Mouse (Mus musculus): ENCODE data around the gene Cul3.
"Not testable (repeated sequence)": the region's sequence is repeated elsewhere in the genome, so short reads cannot be mapped to it uniquely, and the experiment has no call there.

The Cul3 gene

GRCm38 (mm10) chr1:80340436-80341376, at the start of gene Cul3:
Cul3 (minus strand) TSS chr1:80340480.
- peak; percentile 88 for DNase-seq (ENCODE audit: extremely low read depth, low read depth)

DNA sequence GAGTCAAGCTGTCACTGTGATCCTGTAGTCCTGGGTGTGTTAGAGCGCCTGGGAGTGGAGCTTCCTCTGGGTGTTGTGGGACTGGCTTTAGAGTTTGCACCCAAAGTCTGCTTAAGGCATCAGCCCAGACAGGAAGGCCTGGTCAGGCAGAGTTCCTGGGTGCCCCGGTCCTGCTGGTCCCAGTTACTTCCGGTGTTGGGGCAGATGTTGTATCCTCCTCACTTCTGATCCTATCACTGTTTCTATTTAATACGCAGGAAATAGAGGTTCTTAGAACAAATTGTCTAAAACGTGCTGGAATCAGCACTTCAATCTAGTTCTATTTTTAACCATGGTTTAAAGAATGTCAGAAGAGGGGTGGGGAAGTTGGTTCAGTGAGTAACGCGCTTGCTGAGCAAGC, 49.2 kb upstream of the Cul3 start:
- DNase-seq (ENCODE audit: extremely low read depth, low read depth) = no peak

DNA sequence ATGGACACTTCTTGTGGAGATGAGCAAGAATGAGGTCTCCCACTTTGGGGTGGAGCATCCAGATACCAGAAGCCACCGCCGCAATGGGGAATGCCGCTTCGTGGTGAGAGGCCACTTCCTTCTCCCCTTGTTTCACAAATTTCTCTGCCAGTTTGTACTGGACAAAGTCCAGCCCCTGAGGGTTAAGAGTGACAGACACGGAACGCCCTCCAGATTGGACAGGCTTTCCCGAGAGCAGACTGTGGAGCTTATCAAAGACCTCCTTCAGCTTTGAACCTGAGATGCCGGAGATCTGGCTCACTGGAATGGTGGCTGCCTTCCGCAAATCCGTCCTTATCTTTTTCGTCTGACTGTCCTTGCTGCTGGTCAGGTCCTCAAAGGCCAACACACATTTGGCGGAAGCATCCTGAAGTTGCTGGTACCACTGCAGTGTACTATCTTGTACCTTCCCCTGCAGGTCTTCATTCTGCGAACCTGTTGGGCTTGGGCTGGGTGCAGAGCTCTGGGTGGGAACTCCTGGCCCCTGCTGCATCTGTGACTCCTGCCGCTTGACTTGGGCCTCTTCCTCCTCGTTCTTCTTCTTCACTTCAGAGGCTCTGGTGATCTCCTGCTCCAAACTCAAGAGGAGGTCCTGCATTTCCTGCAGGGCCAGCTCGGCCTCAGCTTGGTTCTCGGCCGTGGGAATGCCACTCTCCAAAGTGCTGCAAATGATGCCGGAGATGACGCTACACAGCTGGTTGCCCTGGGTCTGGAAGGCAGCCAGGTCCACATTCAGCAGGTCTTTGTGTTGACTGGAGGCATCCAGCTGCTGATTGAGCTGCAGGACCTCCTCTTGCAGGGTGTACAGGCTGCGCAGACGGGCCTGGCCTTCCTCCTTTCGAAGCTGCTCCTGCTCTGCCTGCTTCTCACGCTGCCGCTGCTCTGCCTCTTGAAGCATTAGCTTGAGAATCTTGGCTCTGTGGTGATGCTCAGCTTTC, 43.6 kb upstream of the Cul3 start:
- no peak for DNase-seq (ENCODE audit: extremely low read depth, low read depth)

- DNase-seq (ENCODE audit: extremely low read depth, low read depth) = no peak
Observed at GRCm38 (mm10) chr1:80382928-80383327, 42.6 kb upstream of the Cul3 start.

- DNase-seq (ENCODE audit: extremely low read depth, low read depth) = no peak
Observed at GRCm38 (mm10) chr1:80381302-80381701, 41.0 kb upstream of the Cul3 start.

DNA sequence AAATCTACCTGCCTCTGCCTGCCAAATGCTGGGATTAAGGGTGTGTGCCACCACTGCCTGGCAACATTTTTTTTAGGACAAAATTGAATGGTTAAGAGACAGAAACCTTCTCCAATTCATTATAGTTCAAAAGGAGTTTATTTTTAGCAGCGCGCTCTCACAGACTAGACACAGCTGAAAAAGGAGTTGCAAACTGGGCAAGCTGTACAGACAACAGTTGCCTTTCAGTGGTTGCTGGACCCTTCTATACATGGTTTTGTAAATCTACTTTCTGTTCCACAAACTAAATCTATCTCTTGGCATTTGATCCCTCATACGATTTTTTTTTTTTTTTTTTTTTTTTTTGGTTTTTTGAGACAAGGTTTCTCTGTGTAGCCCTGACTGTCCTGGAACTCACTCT, 31.7 kb upstream of the Cul3 start:
- DNase-seq (ENCODE audit: extremely low read depth, low read depth) = no peak

GRCm38 (mm10) chr1:80371189-80371889, 31.1 kb upstream of the Cul3 start:
- DNase-seq (ENCODE audit: extremely low read depth, low read depth) = no peak

- no peak for DNase-seq (ENCODE audit: extremely low read depth, low read depth)
Observed at GRCm38 (mm10) chr1:80363486-80363885, 23.2 kb upstream of the Cul3 start.

DNA sequence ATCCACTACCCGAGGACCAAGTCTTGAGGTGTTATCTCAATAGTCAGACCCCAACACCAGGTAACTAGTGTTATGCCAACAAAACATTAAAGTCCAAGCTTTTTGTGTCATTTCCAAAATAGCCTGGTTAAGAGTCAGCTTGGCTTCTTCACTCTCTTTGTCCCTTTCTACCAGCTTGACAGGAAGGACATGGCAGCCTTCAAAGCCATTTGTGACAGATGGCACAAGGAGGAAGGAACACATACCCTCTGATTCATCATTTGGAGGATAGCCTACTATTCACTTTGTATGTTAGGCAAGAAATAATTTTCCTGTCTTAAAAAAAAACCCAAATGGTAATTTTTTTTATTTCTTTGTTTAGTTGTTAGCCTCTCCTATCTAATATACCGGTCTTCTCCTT, 22.7 kb upstream of the Cul3 start:
- DNase-seq (ENCODE audit: extremely low read depth, low read depth) = no peak

DNA sequence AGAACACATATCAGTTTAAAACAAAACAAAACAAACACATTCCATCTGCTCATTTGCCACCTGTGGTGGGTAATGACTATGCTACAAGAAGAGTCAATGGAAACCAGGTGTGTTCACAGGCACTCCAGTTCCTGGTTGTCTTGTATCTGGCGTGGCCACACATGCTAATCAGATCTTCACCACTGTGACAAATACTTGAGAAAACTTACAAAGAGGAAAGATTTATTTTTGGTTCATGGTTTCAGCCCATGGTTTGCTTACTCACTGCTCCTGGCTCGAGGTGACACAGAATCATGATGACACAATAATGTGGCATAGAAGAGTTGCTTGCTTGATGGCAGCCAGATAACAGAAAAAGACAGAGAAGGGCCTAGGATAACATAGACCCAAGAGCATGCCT, 22.1 kb upstream of the Cul3 start:
- no peak for DNase-seq (ENCODE audit: extremely low read depth, low read depth)

DNA sequence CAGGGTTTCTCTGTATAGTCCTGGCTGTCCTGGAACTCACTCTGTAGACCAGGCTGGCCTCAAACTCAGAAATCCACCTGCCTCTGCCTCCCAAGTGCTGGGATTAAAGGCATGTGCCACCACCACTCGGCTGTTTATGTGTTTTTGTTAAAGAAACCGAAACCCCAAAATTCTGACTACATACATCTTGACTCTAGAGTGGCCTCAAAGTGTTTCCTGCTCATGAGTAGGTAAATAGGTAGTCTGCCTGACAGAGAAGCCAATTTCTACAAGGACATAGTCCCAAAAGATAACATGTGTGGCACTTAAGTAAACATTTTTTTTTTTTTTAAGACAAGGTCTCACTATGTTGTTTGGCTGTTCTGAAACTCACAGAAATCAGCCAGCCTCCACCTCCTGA, 21.5 kb upstream of the Cul3 start:
- DNase-seq (ENCODE audit: extremely low read depth, low read depth) = not testable (repeated sequence)

DNA sequence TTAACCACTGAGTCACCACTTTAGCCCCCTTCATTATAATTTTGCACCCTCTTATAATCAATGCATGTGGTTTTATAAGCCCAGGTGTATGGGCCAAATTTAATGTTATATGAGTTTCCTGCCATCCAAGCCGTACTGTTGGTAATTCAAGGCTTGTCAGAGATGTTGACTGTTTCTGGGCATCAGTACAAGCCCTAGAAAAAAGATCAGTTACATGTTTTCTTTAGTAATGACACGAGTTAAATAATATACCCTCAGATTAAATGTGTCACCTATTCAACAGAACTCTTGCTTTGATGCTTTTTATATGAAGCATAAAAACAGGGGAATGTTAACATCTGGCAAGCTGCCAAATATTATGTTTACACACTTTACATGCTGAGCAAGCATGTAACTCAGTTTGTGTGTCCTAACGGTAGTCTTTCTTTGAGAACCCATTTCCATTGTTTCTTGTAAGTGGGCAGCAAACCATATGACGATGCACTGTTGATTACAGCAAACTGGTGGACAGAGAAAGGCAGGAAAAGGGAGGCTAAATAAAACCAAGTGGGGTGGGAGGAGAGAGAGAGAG, 19.8 kb upstream of the Cul3 start:
- DNase-seq (ENCODE audit: extremely low read depth, low read depth) = no peak

- no peak for DNase-seq (ENCODE audit: extremely low read depth, low read depth)
Observed at GRCm38 (mm10) chr1:80340061-80340435, 232 bp downstream of the Cul3 start.

GRCm38 (mm10) chr1:80339425-80340021, 757 bp downstream of the Cul3 start:
- peak; percentile 44 for DNase-seq (ENCODE audit: extremely low read depth, low read depth)

- no peak for DNase-seq (ENCODE audit: extremely low read depth, low read depth)
Observed at GRCm38 (mm10) chr1:80338398-80338797, 1.9 kb downstream of the Cul3 start.

- DNase-seq (ENCODE audit: extremely low read depth, low read depth) = no peak
Observed at GRCm38 (mm10) chr1:80335726-80336368, 4.4 kb downstream of the Cul3 start.

GRCm38 (mm10) chr1:80335118-80335517, 5.2 kb downstream of the Cul3 start:
- DNase-seq (ENCODE audit: extremely low read depth, low read depth) = no peak

DNA sequence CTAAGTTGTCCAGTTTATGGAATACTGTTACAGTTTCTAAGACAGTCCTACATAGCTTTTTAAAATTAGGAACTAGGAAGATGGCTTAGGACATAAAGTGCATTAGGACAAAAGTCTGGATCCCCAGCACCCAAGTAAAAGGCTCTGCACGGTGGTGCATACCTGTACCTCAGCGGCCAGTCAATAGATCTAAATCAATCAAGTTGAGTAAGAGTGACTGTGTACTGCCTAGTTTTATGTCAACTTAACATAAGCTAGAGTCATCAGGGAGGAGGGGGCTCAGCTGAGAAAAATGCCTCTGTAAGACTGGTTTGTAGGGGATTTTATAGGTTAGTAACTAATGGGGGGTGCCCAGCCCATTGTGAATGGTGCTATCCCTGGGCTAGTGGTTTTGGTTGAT, 9.3 kb downstream of the Cul3 start:
- DNase-seq (ENCODE audit: extremely low read depth, low read depth) = no peak

- DNase-seq (ENCODE audit: extremely low read depth, low read depth) = no peak
Observed at GRCm38 (mm10) chr1:80325761-80326160, 14.5 kb downstream of the Cul3 start.

DNA sequence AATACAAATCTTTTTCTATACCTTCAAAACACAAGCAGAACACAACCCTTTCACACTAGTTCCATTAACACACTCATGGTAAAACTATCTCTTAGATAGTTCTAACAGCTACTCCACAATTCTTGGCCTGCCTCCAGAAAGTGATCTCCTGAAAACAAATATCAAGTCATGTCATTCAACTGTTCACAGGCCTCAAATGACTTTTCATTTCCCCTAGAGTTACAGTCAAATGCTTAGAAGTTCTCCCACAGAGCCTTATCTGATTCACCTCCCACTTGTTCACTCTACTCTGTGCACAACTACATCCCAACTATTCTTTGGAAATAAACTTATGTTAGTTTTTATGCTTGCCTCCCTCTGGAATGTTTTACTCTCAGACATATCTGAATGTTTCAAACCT, 15.9 kb downstream of the Cul3 start:
- peak; percentile 36 for DNase-seq (ENCODE audit: extremely low read depth, low read depth)
